In the genomic region with DNA sequence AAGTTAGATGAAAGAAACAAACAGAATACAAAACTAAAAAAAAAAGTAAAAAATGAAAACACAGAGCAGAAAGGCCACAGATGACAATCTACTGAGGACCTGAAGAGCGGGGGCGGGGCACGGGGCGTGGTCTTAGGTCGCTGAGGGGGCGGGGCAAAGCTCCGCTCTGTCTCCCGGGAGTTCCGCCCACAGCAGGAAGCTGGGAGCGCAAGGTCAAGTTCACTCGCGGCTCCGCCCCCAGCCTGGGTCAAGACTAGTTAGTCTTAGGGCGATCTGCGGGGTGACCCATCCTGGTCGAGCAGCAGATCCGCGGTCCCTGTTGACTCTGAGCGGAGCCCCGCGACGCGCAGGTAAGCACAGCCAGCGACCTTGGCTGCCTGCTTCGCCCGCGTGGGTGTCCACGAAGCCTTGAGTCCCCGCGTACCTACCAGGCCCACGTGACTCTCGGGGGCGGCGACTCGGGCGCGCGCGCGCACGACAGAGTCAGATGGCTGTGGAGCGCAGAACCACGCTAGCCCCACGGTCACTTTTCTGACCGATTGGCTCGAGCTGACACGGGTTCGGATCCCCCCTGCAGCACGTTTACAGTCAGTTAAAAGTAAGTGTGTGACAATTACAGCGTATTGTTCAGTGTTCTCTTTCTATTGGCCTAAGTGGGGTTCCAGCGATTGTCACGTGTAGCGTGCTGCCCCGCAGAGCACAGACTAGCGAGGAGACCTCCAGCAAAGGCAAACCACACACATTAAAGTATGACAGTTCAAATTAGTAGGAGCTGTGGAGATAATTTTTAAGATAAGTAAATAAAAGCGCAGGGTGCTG, we compare ENCODE assay signal across 8 mouse cellular contexts. TPM values are rescaled to one million over a fixed set of nuclear protein-coding genes. Genes with fewer than 3 reads are reported as not detected.
DNase-seq lines count a peak whose midpoint lies in the region; ATAC-seq and TF ChIP-seq lines count a peak whose summit lies in the region.

No protein-coding gene starts in this region.

- no peaks in the 10 kb centered on the region for H3K9me3 ChIP-seq in megakaryocyte, embryonic 14.5 days

- peak overlapping the region; percentile 53 for H3K27ac ChIP-seq in cortical plate, adult 2 months (ENCODE audit: insufficient read depth, low read length)

- peaks cover 11% of the 10 kb centered on the region for H3K36me3 ChIP-seq in megakaryocyte, embryonic 14.5 days (replicated peaks; ENCODE audit: low read length)

- H3K4me1 ChIP-seq in cortical plate, adult 2 months (ENCODE audit: control insufficient read depth, insufficient read depth, low read length), result 0 out of 2 replicates have a peak, but pooled peaks cover 1% of the 10 kb centered on the region
- H3K4me1 ChIP-seq in megakaryocyte, embryonic 14.5 days, result peaks cover 33% of the 10 kb centered on the region

- TF ChIP-seq POLR2A in cortical plate, adult 2 months (IDR thresholded peaks at IDR 0.05; ENCODE audit: extremely low read depth, insufficient read depth, low read length), result no peak; the same call in 1 of the 2 replicates

- peaks cover 9% of the 10 kb centered on the region for H3K27me3 ChIP-seq in megakaryocyte, embryonic 14.5 days (replicated peaks)

- peak overlapping the region; percentile 44 for H3K4me3 ChIP-seq in cortical plate, adult 2 months (ENCODE audit: insufficient read depth, low read length)
- H3K4me3 ChIP-seq in megakaryocyte, embryonic 14.5 days (replicated peaks), result peak overlapping the region; percentile 98

- peak; percentile 86 for ATAC-seq in activated CD4-positive, CD25-positive, alpha-beta regulatory T cell, adult 4 months

- no peak for TF ChIP-seq CTCF in cortical plate, adult 2 months (IDR thresholded peaks at IDR 0.05; ENCODE audit: extremely low read depth, insufficient read depth, low read length)

- DNase-seq in gastrocnemius, adult 8-10 months (ENCODE audit: low spot score in 2 of 2), result peak; percentile 84 to 92
- peak; percentile 30 for DNase-seq in hindlimb bud, embryonic 11.5 days (ENCODE audit: extremely low spot score, low read depth, low spot score)
- peak; percentile 70 to 78 for DNase-seq in left cerebral cortex, adult 8-10 months (ENCODE audit: low spot score in 2 of 2)
- DNase-seq in right cerebral cortex, postnatal 10 days (ENCODE audit: low spot score in 2 of 2), result peak; percentile 82 to 85
- peak; percentile 85 for DNase-seq in urinary bladder, postnatal 25 days (ENCODE audit: low spot score)

RNA-seq across cellular contexts. Expression of a gene that starts 9.4 kb away (rescaled TPM):
- polyA plus RNA-seq in activated CD4-positive, CD25-positive, alpha-beta regulatory T cell, adult 4 months (2017; shearing (Covaris generic)), result 10 to 100 TPM in 1 of 2 experiments, 1 to 10 TPM in 1; 9.1 to 12.7 TPM
- polyA plus RNA-seq in cortical plate, adult 2 months (2012; rRNA removed), result 2.9 and 3.1 TPM in 2 replicates
- total RNA-seq in gastrocnemius, adult 8-10 months (2022), result 10 to 100 TPM; 10.6 to 13.6 (median 12.0) TPM
- 1 to 10 TPM; 3.9 to 5.1 (median 4.0) TPM for total RNA-seq in left cerebral cortex, adult 8-10 months (2022)
- 23.2 and 30.2 TPM in 2 replicates for polyA plus RNA-seq in megakaryocyte, embryonic 14.5 days (2012; ENCODE audit: insufficient read depth, low replicate concordance)

Comparison
In these comparisons a context has a peak if more than half of its experiments do, and no peak if none do; other contexts are left out.
1. Peak in every context shown above with its lines: DNase-seq, ATAC-seq, H3K4me3 ChIP-seq and H3K27ac ChIP-seq.
2. DNase-seq: peak in every context shown above with its lines; median percentile 88 in gastrocnemius, adult 8-10 months; 85 in urinary bladder, postnatal 25 days; 84 in right cerebral cortex, postnatal 10 days; 74 in left cerebral cortex, adult 8-10 months; 30 in hindlimb bud, embryonic 11.5 days.